Mouse (Mus musculus): ENCODE results near the gene Txndc11. TPM values are rescaled to one million over a fixed set of nuclear protein-coding genes. Genes with fewer than 3 reads are reported as not detected.
"Not testable (repeated sequence)": the region's sequence is repeated elsewhere in the genome, so short reads cannot be mapped to it uniquely, and the experiment has no call there.

Txndc11 gene
- polyA plus RNA-seq, 1 experiment: 13.8 TPM

DNA sequence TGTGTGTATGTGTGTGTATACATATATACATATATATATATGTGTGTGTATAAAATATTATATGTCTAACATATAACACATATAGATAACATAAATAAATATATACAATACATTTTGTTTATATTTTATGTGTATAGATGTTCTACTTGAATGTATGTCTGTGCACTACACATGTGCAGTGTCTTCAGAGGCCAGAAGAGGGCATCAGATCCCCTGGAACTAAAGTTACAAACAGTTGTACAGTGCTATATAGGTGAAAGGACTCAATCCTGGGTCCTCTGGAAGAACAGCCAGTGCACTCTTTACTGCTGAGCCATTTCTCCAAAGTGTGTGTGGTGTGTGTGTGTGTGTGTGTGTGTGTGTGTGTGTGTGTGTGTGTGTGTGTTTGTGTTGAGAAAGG is 20.1 kb upstream of the Txndc11 start:
- H3K79me2 ChIP-seq (ENCODE audit: control insufficient read depth, insufficient read depth): no peaks in the 10 kb centered on the region
- peaks cover 75% of the 10 kb centered on the region for H3K36me3 ChIP-seq (ENCODE audit: control insufficient read depth, insufficient read depth)
- H3ac ChIP-seq (ENCODE audit: control insufficient read depth, insufficient read length, low read depth): no peak overlapping the region
- H3K27me3 ChIP-seq (ENCODE audit: control insufficient read depth, insufficient read depth, insufficient read length): no peaks in the 10 kb centered on the region
- no peak for TF ChIP-seq CEBPB (IDR thresholded peaks at IDR 0.05; ENCODE audit: low read depth)
- TF ChIP-seq MAX (IDR thresholded peaks at IDR 0.05): no peak
- no peak for TF ChIP-seq MYOD1 (IDR thresholded peaks at IDR 0.05; ENCODE audit: control insufficient read depth, insufficient read length, low read depth)
- TF ChIP-seq FOSL1 (IDR thresholded peaks at IDR 0.05; ENCODE audit: insufficient read depth, low read length, poor library complexity, severe bottlenecking): no peak
- TF ChIP-seq CTCF (IDR thresholded peaks at IDR 0.05; ENCODE audit: control insufficient read depth, insufficient read depth, insufficient read length): no peak
- TF ChIP-seq USF1 (IDR thresholded peaks at IDR 0.05; ENCODE audit: low read depth): no peak
- no peak for TF ChIP-seq MYOG (IDR thresholded peaks at IDR 0.05; ENCODE audit: control insufficient read depth, extremely low read depth, insufficient read length)
- H3K4me3 ChIP-seq (ENCODE audit: insufficient read depth, poor library complexity, severe bottlenecking): no peak overlapping the region
- no peaks in the 10 kb centered on the region for H3K79me3 ChIP-seq (ENCODE audit: low read depth)

DNA sequence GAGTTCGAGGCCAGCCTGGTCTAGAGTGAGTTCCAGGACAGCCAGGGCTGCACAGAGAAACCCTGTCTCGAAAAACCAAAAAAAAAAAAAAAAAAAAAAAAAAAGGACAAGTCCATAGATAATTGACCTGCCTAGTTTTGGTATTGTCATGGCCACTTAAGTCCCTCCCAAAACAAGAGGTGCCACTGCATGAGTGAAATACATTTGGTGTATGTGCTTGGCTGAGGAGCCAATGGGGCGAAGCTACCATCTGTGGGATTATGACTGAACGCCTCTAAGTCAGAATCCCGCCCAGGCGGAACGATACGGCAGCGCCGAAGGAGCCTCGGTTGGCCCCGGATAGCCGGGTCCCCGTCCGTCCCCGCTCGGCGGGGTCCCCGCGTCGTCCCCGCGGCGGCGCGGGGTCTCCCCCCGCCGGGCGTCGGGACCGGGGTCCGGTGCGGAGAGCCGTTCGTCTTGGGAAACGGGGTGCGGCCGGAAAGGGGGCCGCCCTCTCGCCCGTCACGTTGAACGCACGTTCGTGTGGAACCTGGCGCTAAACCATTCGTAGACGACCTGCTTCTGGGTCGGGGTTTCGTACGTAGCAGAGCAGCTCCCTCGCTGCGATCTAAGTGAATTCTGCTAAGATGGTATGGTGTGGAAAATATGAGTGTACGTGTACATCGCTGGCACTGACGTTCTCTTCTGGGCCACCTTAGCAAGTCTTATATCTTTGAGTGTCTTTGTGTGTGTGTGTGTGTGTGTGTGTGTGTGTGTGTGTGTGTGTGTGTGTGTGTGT is 9.4 kb upstream of the Txndc11 start:
- H3K36me3 ChIP-seq (ENCODE audit: control insufficient read depth, insufficient read depth): peaks cover 54% of the 10 kb centered on the region
- not testable (repeated sequence) for H3K79me2 ChIP-seq (ENCODE audit: control insufficient read depth, insufficient read depth); H3K4me3 ChIP-seq (ENCODE audit: insufficient read depth, poor library complexity, severe bottlenecking); H3K79me3 ChIP-seq (ENCODE audit: low read depth); H3K27me3 ChIP-seq (ENCODE audit: control insufficient read depth, insufficient read depth, insufficient read length); H3ac ChIP-seq (ENCODE audit: control insufficient read depth, insufficient read length, low read depth)

DNA sequence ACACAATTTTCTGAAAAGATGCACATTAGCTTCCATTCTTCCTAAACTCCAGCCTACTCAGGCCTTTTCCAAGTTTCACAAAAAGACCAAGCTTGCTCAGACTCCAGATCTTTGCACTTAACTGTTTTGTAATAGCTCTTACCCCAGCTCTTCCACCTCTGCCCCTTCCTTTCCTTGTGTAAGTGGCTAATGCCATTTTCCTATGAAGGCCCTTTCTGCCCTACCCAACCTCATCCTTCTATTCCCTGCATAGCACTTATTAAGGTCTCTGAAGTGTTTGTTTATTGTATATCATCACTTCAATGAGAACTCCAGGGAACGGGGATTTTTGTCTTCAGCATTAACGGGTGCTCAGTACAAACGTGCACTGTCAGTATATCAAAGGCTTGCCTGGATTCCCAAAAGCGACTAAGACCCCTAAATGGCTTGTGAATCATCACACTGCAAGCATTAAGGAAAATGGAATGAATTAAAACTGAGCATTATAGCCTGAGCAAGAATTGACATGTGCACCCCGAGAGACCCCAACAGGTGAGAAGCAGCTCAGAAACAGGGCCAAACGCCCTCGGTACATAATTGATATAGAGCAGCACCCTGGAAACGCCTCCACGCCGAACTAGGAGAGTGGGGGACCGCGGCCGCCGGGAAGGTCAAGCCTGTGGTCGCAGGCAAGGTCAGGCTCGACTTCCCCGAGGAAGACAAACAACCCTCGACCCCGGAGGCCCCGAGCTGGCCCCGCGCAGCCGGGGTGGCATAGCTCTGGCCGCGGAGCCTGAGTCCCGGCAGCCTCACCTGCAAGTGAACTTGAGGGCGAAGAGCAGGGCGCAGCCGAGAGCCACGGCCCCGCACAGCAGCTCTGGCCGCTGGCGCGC is 738 bp downstream of the Txndc11 start:
- TF ChIP-seq CEBPB (IDR thresholded peaks at IDR 0.05; ENCODE audit: low read depth) (no peak), FOSL1 (IDR thresholded peaks at IDR 0.05; ENCODE audit: insufficient read depth, low read length, poor library complexity, severe bottlenecking) (no peak), MYOG (IDR thresholded peaks at IDR 0.05; ENCODE audit: control insufficient read depth, extremely low read depth, insufficient read length) (no peak)
- Histone ChIP-seq H3K79me3 (ENCODE audit: low read depth) (peaks cover 36% of the 10 kb centered on the region), H3K79me2 (ENCODE audit: control insufficient read depth, insufficient read depth) (peaks cover 54% of the 10 kb centered on the region), H3K27me3 (ENCODE audit: control insufficient read depth, insufficient read depth, insufficient read length) (no peaks in the 10 kb centered on the region), H3ac (ENCODE audit: control insufficient read depth, insufficient read length, low read depth) (peak overlapping the region; percentile 77), H3K4me3 (ENCODE audit: insufficient read depth, poor library complexity, severe bottlenecking) (peak overlapping the region; percentile 89), H3K36me3 (ENCODE audit: control insufficient read depth, insufficient read depth) (peaks cover 22% of the 10 kb centered on the region)

DNA sequence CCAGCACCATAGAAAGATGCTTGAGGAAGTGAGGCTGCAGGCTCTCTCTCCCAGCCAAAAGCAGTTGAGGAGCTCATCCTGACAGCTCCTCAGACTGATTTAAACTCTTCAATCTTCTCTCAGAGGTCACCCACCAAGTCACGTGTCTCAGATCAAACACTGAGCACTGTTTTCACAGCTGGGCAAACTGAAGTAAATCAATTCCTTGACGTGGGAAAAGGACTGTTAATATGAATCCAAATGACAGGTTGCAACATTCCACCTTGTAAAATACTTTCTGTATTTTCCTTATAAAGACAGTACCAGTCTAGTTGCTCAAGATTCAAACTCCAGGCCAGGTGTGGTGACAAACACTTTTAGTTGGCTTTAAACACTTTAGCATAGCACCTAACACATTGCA is 1.6 kb downstream of the Txndc11 start:
- H3K79me2 ChIP-seq (ENCODE audit: control insufficient read depth, insufficient read depth): peaks cover 63% of the 10 kb centered on the region
- H3K36me3 ChIP-seq (ENCODE audit: control insufficient read depth, insufficient read depth): peaks cover 27% of the 10 kb centered on the region
- no peaks in the 10 kb centered on the region for H3K27me3 ChIP-seq (ENCODE audit: control insufficient read depth, insufficient read depth, insufficient read length)
- no peak overlapping the region for H3ac ChIP-seq (ENCODE audit: control insufficient read depth, insufficient read length, low read depth)
- peaks cover 36% of the 10 kb centered on the region for H3K79me3 ChIP-seq (ENCODE audit: low read depth)
- H3K4me3 ChIP-seq (ENCODE audit: insufficient read depth, poor library complexity, severe bottlenecking): no peak overlapping the region
- TF ChIP-seq FOSL1 (IDR thresholded peaks at IDR 0.05; ENCODE audit: insufficient read depth, low read length, poor library complexity, severe bottlenecking) (no peak), USF1 (IDR thresholded peaks at IDR 0.05; ENCODE audit: low read depth) (peak; percentile 2)

DNA sequence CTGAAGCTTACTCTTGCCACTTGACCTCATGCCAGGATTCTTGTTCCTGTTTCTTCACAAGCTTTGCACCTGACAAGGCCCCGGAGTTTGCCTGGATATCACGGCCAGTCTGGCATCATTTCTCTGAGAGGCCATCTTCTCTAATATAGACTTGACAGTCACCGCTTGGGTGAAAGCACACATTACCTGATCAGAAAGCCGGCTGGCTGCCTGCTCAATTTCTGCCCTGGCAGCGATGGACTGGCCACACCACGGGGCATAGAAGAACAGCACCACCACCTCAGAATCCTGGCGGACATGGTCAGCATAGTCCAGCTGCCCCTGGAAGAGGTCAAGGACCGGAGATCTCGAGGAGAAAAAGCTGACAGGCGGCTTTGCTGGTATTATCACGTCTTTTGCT is 6.1 kb downstream of the Txndc11 start:
- Histone ChIP-seq H3K4me3 (ENCODE audit: insufficient read depth, poor library complexity, severe bottlenecking) (no peak overlapping the region), H3ac (ENCODE audit: control insufficient read depth, insufficient read length, low read depth) (no peak overlapping the region), H3K79me3 (ENCODE audit: low read depth) (peaks cover 36% of the 10 kb centered on the region), H3K36me3 (ENCODE audit: control insufficient read depth, insufficient read depth) (peaks cover 44% of the 10 kb centered on the region), H3K79me2 (ENCODE audit: control insufficient read depth, insufficient read depth) (peaks cover 55% of the 10 kb centered on the region), H3K27me3 (ENCODE audit: control insufficient read depth, insufficient read depth, insufficient read length) (no peaks in the 10 kb centered on the region)
- TF ChIP-seq CEBPB (IDR thresholded peaks at IDR 0.05; ENCODE audit: low read depth) (no peak), MAX (IDR thresholded peaks at IDR 0.05) (no peak), MYOG (IDR thresholded peaks at IDR 0.05; ENCODE audit: control insufficient read depth, extremely low read depth, insufficient read length) (no peak), USF1 (IDR thresholded peaks at IDR 0.05; ENCODE audit: low read depth) (no peak), MYOD1 (IDR thresholded peaks at IDR 0.05; ENCODE audit: control insufficient read depth, insufficient read length, low read depth) (no peak), CTCF (IDR thresholded peaks at IDR 0.05; ENCODE audit: control insufficient read depth, insufficient read depth, insufficient read length) (no peak), FOSL1 (IDR thresholded peaks at IDR 0.05; ENCODE audit: insufficient read depth, low read length, poor library complexity, severe bottlenecking) (no peak)

DNA sequence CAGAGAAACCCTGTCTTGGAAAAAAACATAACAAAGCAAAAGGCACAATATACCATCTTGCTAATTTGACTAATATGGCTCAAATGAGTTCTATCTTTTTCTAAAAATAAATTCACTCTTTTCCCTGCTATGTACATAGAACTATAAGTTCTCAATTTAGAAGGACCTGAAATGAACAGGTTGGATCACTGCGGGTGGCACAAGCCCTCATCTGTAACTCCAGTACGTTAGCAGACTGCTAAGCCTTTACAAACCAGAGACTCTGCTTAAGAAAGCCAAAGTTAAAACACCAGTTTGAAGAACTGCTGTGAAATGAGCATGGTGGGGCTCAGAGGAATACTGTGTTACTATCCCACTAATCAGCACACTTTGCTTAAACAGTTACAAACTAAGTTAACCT is 9.1 kb downstream of the Txndc11 start:
- Histone ChIP-seq H3K79me3 (ENCODE audit: low read depth) (peaks cover 13% of the 10 kb centered on the region), H3ac (ENCODE audit: control insufficient read depth, insufficient read length, low read depth) (no peak overlapping the region), H3K4me3 (ENCODE audit: insufficient read depth, poor library complexity, severe bottlenecking) (no peak overlapping the region), H3K27me3 (ENCODE audit: control insufficient read depth, insufficient read depth, insufficient read length) (no peaks in the 10 kb centered on the region), H3K36me3 (ENCODE audit: control insufficient read depth, insufficient read depth) (peaks cover 60% of the 10 kb centered on the region), H3K79me2 (ENCODE audit: control insufficient read depth, insufficient read depth) (peaks cover 28% of the 10 kb centered on the region)
- TF ChIP-seq MYOG (IDR thresholded peaks at IDR 0.05; ENCODE audit: control insufficient read depth, extremely low read depth, insufficient read length) (no peak), MYOD1 (IDR thresholded peaks at IDR 0.05; ENCODE audit: control insufficient read depth, insufficient read length, low read depth) (no peak), CEBPB (IDR thresholded peaks at IDR 0.05; ENCODE audit: low read depth) (no peak), CTCF (IDR thresholded peaks at IDR 0.05; ENCODE audit: control insufficient read depth, insufficient read depth, insufficient read length) (no peak), USF1 (IDR thresholded peaks at IDR 0.05; ENCODE audit: low read depth) (no peak), FOSL1 (IDR thresholded peaks at IDR 0.05; ENCODE audit: insufficient read depth, low read length, poor library complexity, severe bottlenecking) (no peak), MAX (IDR thresholded peaks at IDR 0.05) (no peak)
